Mouse (Mus musculus): ENCODE data around the gene Zfyve28. TPM values are rescaled to one million over a fixed set of nuclear protein-coding genes. Genes with fewer than 3 reads are reported as not detected.

Gene Zfyve28
- polyA plus RNA-seq, 1 experiment = not detected

GRCm38 (mm10) chr5:34325286-34325685, 37.0 kb upstream of the Zfyve28 start:
- H3K4me1 ChIP-seq (ENCODE audit: control insufficient read depth) = peaks cover 5% of the 10 kb centered on the region

DNA sequence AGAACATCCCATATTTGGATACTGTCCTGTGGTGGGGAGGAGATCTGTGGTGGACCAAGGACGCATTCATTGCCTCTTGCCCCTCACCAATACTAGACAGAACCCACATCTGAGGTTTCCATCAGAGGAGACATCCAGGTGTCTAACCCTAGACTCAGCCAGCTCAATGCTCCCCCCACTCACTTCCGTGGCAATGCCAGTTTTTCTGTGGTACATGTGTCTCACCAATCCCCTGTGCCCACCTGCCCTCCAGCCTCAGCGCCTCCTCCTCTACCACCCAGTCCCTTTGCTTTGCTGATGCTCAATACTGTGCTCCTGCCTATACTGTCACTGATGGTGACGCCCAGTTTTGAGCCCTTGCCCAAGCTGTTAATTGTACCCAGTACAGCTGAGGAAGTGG, 33.0 kb upstream of the Zfyve28 start:
- no peak overlapping the region for H3K4me3 ChIP-seq (replicated peaks)
- H3K36me3 ChIP-seq (ENCODE audit: control insufficient read depth) = no peaks in the 10 kb centered on the region
- TF ChIP-seq TAL1 (IDR thresholded peaks at IDR 0.05; ENCODE audit: low read length) (no peak), GATA1 (IDR thresholded peaks at IDR 0.05; ENCODE audit: low read length) (no peak)
- no peaks in the 10 kb centered on the region for H3K4me1 ChIP-seq (ENCODE audit: control insufficient read depth)
- no peaks in the 10 kb centered on the region for H3K9me3 ChIP-seq (ENCODE audit: control insufficient read depth, low read length)
- H3K27me3 ChIP-seq (ENCODE audit: control insufficient read depth) = peaks cover 4% of the 10 kb centered on the region

More at GRCm38 (mm10) chr5:34325286-34325685, 37.0 kb upstream of the Zfyve28 start:
- Histone ChIP-seq H3K27me3 (ENCODE audit: control insufficient read depth) (peaks cover 22% of the 10 kb centered on the region), H3K36me3 (ENCODE audit: control insufficient read depth) (no peaks in the 10 kb centered on the region), H3K9me3 (ENCODE audit: control insufficient read depth, low read length) (peaks cover 3% of the 10 kb centered on the region), H3K4me3 (replicated peaks) (no peak overlapping the region)
- TF ChIP-seq TAL1 (IDR thresholded peaks at IDR 0.05; ENCODE audit: low read length) = no peak
- no peak for TF ChIP-seq GATA1 (IDR thresholded peaks at IDR 0.05; ENCODE audit: low read length)

DNA sequence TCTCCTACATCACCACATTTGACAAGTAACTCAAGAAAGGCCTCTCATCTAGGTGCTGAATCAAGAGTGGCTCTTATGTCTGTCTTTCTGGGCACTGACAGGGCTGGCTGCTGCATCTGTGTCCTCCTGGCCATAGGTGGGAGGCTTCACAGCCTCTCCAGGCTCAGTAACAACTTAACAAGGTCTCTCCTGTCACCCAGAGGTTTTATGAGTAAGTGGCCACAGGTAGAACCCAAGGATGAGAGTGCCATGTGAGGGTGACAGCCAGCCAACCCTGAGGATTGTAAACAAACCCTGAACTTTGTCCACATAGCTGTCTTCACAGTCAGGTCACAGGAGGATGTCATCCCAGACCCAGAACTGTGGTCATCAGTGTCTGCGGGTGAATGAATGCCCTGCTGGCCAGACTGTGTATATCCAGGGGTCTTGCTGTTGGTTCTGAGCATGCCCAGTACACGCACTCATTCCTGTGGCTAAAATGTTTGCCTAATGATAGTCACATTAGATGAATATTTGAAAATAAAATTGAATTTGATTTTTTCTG, 31.3 kb upstream of the Zfyve28 start:
- Histone ChIP-seq H3K9me3 (ENCODE audit: control insufficient read depth, low read length) (no peaks in the 10 kb centered on the region), H3K36me3 (ENCODE audit: control insufficient read depth) (no peaks in the 10 kb centered on the region), H3K27me3 (ENCODE audit: control insufficient read depth) (no peaks in the 10 kb centered on the region), H3K4me3 (replicated peaks) (no peak overlapping the region), H3K4me1 (ENCODE audit: control insufficient read depth) (no peaks in the 10 kb centered on the region)
- no peak for TF ChIP-seq GATA1 (IDR thresholded peaks at IDR 0.05; ENCODE audit: low read length)
- TF ChIP-seq TAL1 (IDR thresholded peaks at IDR 0.05; ENCODE audit: low read length) = no peak

DNA sequence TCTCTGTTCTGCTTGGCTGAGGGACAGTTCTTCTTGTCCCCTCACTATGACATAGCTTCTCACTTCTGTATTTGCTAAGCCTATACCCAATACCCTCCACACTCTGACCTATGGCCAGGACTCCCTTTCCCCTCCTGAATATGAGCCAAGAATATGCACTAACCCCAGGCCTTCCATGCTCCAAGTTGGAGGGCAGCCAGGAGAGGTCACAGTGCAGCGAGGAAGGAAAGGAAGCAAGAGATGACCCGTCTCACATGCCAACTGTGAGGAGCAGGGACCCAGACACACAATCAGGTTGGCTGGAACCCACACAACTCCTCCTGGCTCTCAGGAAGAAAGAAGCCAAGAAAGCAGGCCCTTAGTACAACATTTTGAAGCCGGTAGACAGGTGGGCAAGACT, 20.8 kb upstream of the Zfyve28 start:
- TF ChIP-seq GATA1 (IDR thresholded peaks at IDR 0.05; ENCODE audit: low read length) (no peak), TAL1 (IDR thresholded peaks at IDR 0.05; ENCODE audit: low read length) (no peak)
- H3K9me3 ChIP-seq (ENCODE audit: control insufficient read depth, low read length) = no peaks in the 10 kb centered on the region
- no peaks in the 10 kb centered on the region for H3K36me3 ChIP-seq (ENCODE audit: control insufficient read depth)
- H3K4me3 ChIP-seq (replicated peaks) = no peak overlapping the region
- no peaks in the 10 kb centered on the region for H3K4me1 ChIP-seq (ENCODE audit: control insufficient read depth)
- H3K27me3 ChIP-seq (ENCODE audit: control insufficient read depth) = peaks cover 3% of the 10 kb centered on the region

DNA sequence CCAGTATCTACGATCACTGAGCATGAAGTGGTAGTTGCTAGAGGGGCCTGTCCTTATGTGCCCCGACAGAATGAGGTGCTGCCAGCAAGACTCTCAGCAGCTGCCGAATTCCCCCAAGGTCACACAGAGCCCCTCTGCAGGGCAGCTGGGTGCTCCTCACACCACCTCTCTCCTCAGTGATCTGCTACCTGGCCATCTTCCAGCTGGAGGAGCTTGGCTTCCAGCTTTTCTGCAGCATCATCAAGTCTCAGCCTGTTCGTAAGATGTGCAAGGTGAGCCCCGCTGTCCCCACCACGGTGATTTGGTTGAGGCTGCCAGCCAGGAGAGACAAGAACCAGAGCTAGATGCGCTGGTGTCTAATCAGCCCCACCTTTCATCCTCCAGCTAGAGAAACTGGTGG, 14.1 kb upstream of the Zfyve28 start:
- TF ChIP-seq GATA1 (IDR thresholded peaks at IDR 0.05; ENCODE audit: low read length) = no peak
- no peak for TF ChIP-seq TAL1 (IDR thresholded peaks at IDR 0.05; ENCODE audit: low read length)
- Histone ChIP-seq H3K4me3 (replicated peaks) (no peak overlapping the region), H3K27me3 (ENCODE audit: control insufficient read depth) (peaks cover 8% of the 10 kb centered on the region; the same call in 1 of the 2 replicates), H3K4me1 (ENCODE audit: control insufficient read depth) (no peaks in the 10 kb centered on the region), H3K9me3 (ENCODE audit: control insufficient read depth, low read length) (no peaks in the 10 kb centered on the region), H3K36me3 (ENCODE audit: control insufficient read depth) (no peaks in the 10 kb centered on the region)

GRCm38 (mm10) chr5:34298937-34299535, 10.8 kb upstream of the Zfyve28 start:
- Histone ChIP-seq H3K4me3 (replicated peaks) (no peak overlapping the region), H3K36me3 (ENCODE audit: control insufficient read depth) (no peaks in the 10 kb centered on the region), H3K9me3 (ENCODE audit: control insufficient read depth, low read length) (no peaks in the 10 kb centered on the region), H3K4me1 (ENCODE audit: control insufficient read depth) (no peaks in the 10 kb centered on the region), H3K27me3 (ENCODE audit: control insufficient read depth) (peaks cover 8% of the 10 kb centered on the region; the same call in 1 of the 2 replicates)
- TF ChIP-seq GATA1 (IDR thresholded peaks at IDR 0.05; ENCODE audit: low read length) (no peak), TAL1 (IDR thresholded peaks at IDR 0.05; ENCODE audit: low read length) (no peak)

- H3K9me3 ChIP-seq (ENCODE audit: control insufficient read depth, low read length) = no peaks in the 10 kb centered on the region
- no peak overlapping the region for H3K4me3 ChIP-seq (replicated peaks)
- peaks cover 8% of the 10 kb centered on the region; the same call in 1 of the 2 replicates for H3K27me3 ChIP-seq (ENCODE audit: control insufficient read depth)
- no peak for TF ChIP-seq TAL1 (IDR thresholded peaks at IDR 0.05; ENCODE audit: low read length)
- TF ChIP-seq GATA1 (IDR thresholded peaks at IDR 0.05; ENCODE audit: low read length) = no peak
- no peaks in the 10 kb centered on the region for H3K4me1 ChIP-seq (ENCODE audit: control insufficient read depth)
- no peaks in the 10 kb centered on the region for H3K36me3 ChIP-seq (ENCODE audit: control insufficient read depth)
Observed at GRCm38 (mm10) chr5:34298061-34298460, 9.8 kb upstream of the Zfyve28 start.

- H3K9me3 ChIP-seq (ENCODE audit: control insufficient read depth, low read length) = no peaks in the 10 kb centered on the region
- H3K27me3 ChIP-seq (ENCODE audit: control insufficient read depth) = peaks cover 25% of the 10 kb centered on the region
- no peaks in the 10 kb centered on the region for H3K36me3 ChIP-seq (ENCODE audit: control insufficient read depth)
- no peak overlapping the region for H3K4me3 ChIP-seq (replicated peaks)
- H3K4me1 ChIP-seq (ENCODE audit: control insufficient read depth) = no peaks in the 10 kb centered on the region
- TF ChIP-seq GATA1 (IDR thresholded peaks at IDR 0.05; ENCODE audit: low read length) = no peak
- TF ChIP-seq TAL1 (IDR thresholded peaks at IDR 0.05; ENCODE audit: low read length) = no peak
Observed at GRCm38 (mm10) chr5:34295141-34295540, 6.9 kb upstream of the Zfyve28 start.

GRCm38 (mm10) chr5:34294696-34295095, 6.4 kb upstream of the Zfyve28 start:
- Histone ChIP-seq H3K27me3 (ENCODE audit: control insufficient read depth) (peaks cover 27% of the 10 kb centered on the region), H3K36me3 (ENCODE audit: control insufficient read depth) (no peaks in the 10 kb centered on the region), H3K9me3 (ENCODE audit: control insufficient read depth, low read length) (no peaks in the 10 kb centered on the region), H3K4me1 (ENCODE audit: control insufficient read depth) (no peaks in the 10 kb centered on the region), H3K4me3 (replicated peaks) (no peak overlapping the region)
- no peak for TF ChIP-seq GATA1 (IDR thresholded peaks at IDR 0.05; ENCODE audit: low read length)
- TF ChIP-seq TAL1 (IDR thresholded peaks at IDR 0.05; ENCODE audit: low read length) = no peak
